Mouse (Mus musculus): ENCODE results near the gene Cd163.

The Cd163 gene

DNA sequence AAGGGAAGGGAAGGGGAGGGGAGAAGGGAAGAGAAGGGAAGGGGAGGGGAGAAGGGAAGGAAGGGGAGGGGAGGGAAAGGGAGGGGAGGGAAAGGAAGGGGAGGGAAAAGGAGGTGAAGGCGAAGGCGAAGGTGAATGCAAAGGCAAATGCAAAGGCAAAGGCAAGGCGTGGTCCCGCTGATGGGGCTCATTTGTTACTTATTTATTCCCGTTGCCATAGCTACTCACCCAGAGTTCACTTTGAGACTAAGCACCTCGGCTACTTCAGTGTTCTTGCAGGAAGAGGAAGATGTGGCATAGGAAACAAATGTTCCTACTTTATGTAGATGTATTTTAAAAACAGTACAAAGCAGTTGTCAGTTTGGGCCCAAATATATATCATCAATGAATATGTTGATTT lies 56.1 kb downstream of the Cd163 start:
- no peak for DNase-seq (ENCODE audit: low read depth, low spot score)

DNA sequence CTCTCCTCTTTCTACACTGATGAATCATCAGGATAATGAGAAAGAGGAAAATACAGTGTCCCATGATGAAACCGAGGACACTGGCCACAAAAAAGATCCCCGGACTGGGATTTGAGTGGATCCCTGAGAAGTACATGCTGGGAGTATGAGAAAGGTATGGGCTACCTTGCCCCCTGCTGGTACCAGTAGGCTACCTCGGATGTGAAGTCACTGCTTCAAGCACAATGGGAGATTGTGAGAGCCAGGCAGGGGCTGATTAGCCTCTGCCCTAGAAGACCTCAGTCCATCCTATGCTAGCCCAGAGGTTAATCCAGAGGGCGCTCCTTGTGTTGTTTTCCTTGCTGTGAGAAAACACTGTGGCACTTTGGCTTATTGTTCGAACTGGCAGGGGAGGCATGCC lies 59.9 kb downstream of the Cd163 start:
- no peak for DNase-seq (ENCODE audit: low read depth, low spot score)

DNA sequence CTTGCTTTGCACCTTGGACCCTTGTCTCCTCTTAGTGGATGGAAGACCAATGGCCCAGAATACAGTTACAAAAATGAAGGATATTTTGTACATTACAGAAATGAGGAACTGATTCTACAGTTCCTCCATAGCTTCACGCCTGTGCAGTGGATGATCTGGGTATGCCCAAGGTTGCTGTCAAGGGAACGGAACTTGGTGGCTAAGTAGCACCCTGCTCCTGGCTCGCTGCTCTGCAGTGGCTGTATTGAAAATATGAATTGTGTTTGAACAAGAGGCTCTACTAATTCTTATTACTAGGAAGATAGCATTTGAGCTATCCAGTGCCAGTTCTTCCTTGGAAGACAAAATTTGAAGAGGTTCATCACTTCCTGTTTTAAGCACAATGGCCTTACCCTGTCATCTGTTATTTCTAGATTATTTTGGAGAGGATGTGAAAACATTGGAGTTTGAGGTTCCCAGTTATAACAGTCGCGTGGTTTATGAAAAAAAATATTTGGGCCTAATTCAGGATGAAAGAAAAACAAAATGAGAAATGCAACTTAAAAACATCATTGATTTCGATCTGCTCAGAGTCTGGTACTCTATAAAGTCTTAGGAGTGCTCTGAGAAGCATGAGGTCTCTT lies 69.2 kb downstream of the Cd163 start:
- DNase-seq (ENCODE audit: low read depth, low spot score) = no peak

DNA sequence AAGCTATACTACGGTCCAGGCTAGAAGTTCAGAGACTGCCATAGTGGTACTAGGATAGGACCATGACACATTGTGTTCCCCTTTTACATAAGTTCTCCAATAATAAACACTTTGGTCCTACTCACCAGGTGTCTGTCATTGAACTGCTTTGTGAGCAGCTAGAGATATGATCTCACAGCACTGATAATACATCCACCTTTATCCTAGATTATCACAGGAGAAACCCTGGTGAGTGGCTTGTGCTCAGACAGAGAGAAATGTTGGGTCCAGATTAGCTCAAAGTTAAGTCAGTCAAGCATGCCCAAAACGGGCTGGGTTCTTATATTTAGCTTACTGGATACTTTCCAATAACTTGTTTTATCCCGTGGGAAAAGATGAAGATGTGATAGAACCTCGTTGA lies 70.2 kb downstream of the Cd163 start:
- DNase-seq (ENCODE audit: low read depth, low spot score) = no peak

DNA sequence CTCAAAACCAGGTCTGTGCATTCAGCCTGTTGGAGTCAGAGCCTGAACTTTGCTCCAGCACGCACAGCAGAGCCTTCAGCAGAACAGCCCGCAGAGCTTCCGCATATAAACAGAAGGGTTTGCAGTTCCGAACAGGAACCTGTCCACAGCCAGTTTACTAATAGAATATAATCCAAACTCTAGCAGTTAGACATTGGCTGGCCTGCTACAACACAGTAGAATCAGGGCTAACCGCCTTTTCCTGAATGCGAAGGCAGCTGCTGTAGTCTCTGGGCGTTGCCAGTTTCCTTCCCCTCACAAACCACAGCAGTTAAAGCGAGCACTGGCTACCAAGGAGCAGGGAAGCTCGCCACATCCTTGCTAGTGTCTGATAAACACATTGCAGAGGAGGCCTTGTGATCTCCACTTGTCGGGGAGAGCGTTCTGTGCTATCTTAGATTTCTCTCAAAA lies 71.0 kb downstream of the Cd163 start:
- DNase-seq (ENCODE audit: low read depth, low spot score) = no peak

DNA sequence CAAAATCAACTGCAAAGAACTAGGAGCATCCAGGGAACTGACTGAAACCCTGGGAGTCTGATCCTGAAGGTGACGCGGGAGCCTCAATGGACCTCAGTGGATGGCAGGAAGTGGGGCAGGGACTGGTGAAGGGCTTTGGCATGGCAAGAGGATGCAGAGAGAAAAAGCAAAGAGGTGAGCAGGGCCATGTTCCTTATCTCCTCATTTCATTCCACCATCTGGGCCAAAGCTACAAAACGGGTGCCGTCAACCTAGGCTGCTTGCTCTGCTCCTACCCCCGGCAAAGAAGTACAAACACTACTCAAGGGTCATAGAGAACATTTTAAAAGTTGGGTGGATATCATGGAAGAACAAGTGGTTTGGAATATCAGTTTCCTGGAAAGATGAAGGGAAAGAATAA lies 71.9 kb downstream of the Cd163 start:
- no peak for DNase-seq (ENCODE audit: low read depth, low spot score)

DNA sequence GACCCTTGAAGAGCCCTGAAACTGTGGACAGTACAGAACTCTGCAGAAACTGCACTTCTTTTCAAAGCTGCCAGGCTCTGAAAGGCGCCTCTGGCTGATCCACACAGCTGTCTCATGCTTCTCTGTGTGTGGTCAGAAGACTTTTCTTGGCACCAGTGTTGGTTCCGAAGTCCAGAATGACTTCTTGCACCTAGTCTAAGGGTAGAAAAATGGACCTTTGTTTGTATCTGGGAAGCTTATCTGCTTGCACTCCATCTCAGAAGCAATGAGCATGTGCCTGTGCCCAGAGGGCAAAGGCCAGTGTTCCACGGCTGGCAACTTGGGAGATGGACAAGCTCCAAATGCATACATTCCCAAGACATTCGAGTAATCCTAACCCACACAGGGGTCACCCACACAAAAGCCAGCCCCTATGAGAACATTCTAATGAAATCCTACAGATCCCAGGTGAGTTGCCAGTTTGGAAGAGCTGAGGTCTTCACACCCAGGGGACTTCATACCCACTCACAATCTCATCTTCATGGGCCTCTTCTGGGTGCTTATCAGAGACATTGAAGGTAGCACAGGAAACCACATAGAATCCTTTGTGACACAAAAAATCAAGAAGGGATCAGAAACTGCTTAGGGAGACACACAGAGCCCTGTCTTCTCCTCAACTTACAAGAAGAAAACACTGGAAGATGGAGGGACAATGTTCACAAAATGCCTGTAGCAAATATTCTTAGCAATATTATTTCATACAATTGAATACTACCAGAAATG lies 73.2 kb downstream of the Cd163 start:
- no peak for DNase-seq (ENCODE audit: low read depth, low spot score)

DNA sequence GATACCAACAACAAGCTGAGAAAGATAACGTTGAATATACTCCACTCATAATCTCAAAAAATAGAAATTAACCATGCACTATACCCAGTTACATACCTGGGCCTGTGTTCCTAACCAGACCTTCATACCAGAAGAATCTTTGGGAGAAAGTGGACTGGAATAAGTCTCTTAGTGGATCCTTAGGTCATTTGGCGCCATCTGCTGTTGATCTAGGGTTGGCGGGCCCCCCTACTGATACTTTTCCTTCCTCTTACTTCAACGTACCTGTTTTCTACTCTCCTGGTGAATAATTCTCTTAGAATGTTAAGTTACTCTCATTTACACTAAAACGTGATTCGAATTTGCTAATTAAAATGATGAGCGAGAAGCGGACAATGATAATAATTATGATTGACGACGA lies 74.9 kb downstream of the Cd163 start:
- peak; percentile 38 for DNase-seq (ENCODE audit: low read depth, low spot score)
